17 mouse cellular contexts compared by ENCODE assay signal in the genomic region with DNA sequence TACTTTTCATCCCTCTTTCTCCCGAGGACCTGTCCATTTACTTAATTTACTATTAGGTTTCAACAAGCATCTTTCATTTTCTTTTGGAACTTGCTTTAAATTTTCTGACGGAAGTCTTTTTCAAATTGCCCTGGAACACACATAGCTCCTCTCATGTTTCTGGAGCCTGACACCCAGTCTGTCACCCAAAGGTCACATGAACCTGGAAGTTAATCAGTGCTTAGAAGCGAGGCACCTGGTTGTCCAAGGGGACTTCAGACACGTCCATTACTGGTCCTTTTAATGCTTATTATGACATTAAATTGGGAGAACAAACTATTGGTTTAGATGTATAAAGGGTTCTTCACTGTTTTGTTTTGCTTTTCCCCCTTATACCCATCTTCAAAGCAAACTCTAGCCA. TPM values are rescaled to one million over a fixed set of nuclear protein-coding genes. Genes with fewer than 3 reads are reported as not detected.
DNase-seq lines count a peak whose midpoint lies in the region; ATAC-seq and TF ChIP-seq lines count a peak whose summit lies in the region.
"Had no signal": no experiment of that assay in that cellular context is flagged by ENCODE, and none has a peak within 500 bp of the region (broad histone marks: within the 10 kb centered on the region; RNA-seq: fewer than 3 reads in every experiment).

No protein-coding gene starts in this region.

- DNase-seq in gastrocnemius, adult 2 months: no peak
- DNase-seq in gastrocnemius, postnatal 4 days (ENCODE audit: low spot score in 2 of 2): no peak
- no peak for DNase-seq in lung, embryonic 14.5 days
- no peak for DNase-seq in lung, postnatal 25 days (ENCODE audit: low spot score)
- no peak for DNase-seq in thymus, adult 2 months
- DNase-seq in thymus, postnatal 10 days (ENCODE audit: low spot score in 2 of 2): no peak
- DNase-seq: cerebellum, adult 9-10 months; left cerebral cortex, postnatal 4 days; lung, postnatal 10 days had no signal

- peaks cover 66% of the 10 kb centered on the region; the same call in 1 of the 2 replicates for H3K79me2 ChIP-seq in macrophage (ENCODE audit: inconsistent target)

- no peak for ATAC-seq in lung, embryonic 14.5 days (ENCODE audit: insufficient read depth)
- ATAC-seq in kidney, embryonic 15.5 days (replicated peaks; ENCODE audit: low FRiP score): no peak
- ATAC-seq: Patski had no signal

- intact Hi-C loops in gastrocnemius, adult 2 months (cut with DNase I): loop anchor here (10.0 kb wide), 1 partner anchor 59 kb away; no protein-coding TSS in a partner anchor

- H3K4me1 ChIP-seq in lung, embryonic 14.5 days (ENCODE audit: insufficient read depth): peaks cover 8% of the 10 kb centered on the region; the same call in 1 of the 2 replicates
- peaks cover 16% of the 10 kb centered on the region; the same call in 1 of the 2 replicates for H3K4me1 ChIP-seq in kidney, embryonic 15.5 days
- H3K4me1 ChIP-seq in thymus, adult 2 months (replicated peaks; ENCODE audit: control insufficient read depth, insufficient read depth, low read length): no peaks in the 10 kb centered on the region

- no peak overlapping the region for H3K27ac ChIP-seq in gastrocnemius, adult 2 months
- H3K27ac ChIP-seq in lung, embryonic 14.5 days (ENCODE audit: low read depth): no peak overlapping the region
- H3K27ac ChIP-seq in kidney, embryonic 15.5 days: no peak overlapping the region
- H3K27ac ChIP-seq in macrophage: peak overlapping the region; percentile 69; the same call in 1 of the 2 replicates
- no peak overlapping the region for H3K27ac ChIP-seq in thymus, adult 2 months (ENCODE audit: control insufficient read depth, insufficient read depth, low read length)
- H3K27ac ChIP-seq: hindbrain, embryonic 13.5 days; midbrain, embryonic 10.5 days had no signal

- H3K27me3 ChIP-seq in lung, embryonic 14.5 days (ENCODE audit: insufficient read depth, low read length): no peaks in the 10 kb centered on the region
- peaks cover 9% of the 10 kb centered on the region; the same call in 1 of the 2 replicates for H3K27me3 ChIP-seq in kidney, embryonic 15.5 days
- peaks cover 3% of the 10 kb centered on the region; the same call in 1 of the 2 replicates for H3K27me3 ChIP-seq in thymus, adult 2 months (ENCODE audit: control insufficient read depth, insufficient read depth, low read length)
- H3K27me3 ChIP-seq: Patski had no signal

- no peak for TF ChIP-seq POLR2A in thymus, adult 2 months (IDR thresholded peaks at IDR 0.05; ENCODE audit: control insufficient read depth, extremely low read depth, insufficient read depth, low read length, poor library complexity)

- 65% methylated on average over 4 of the region's 4 CpGs for WGBS in lung, embryonic 14.5 days
- WGBS in kidney, embryonic 15.5 days: 32% methylated on average over 4 of the region's 4 CpGs
- 89% methylated on average over 4 of the region's 4 CpGs for WGBS in macrophage (ENCODE audit: missing documents)
- 92% methylated on average over 4 of the region's 4 CpGs for WGBS in thymus, adult 2 months

- peak overlapping the region; percentile 11; the same call in 1 of the 2 replicates for H3K4me3 ChIP-seq in gastrocnemius, adult 2 months
- H3K4me3 ChIP-seq in lung, embryonic 14.5 days (ENCODE audit: low read depth, low read length): no peak overlapping the region
- H3K4me3 ChIP-seq in kidney, embryonic 15.5 days (replicated peaks): peak overlapping the region; percentile 70
- H3K4me3 ChIP-seq in macrophage (ENCODE audit: inconsistent target): peak overlapping the region; percentile 87
- H3K4me3 ChIP-seq in thymus, adult 2 months (ENCODE audit: control insufficient read depth, insufficient read depth, low read length): no peak overlapping the region
- H3K4me3 ChIP-seq: hindbrain, embryonic 13.5 days; midbrain, embryonic 10.5 days had no signal

- H3K4me2 ChIP-seq in lung, embryonic 14.5 days: peak overlapping the region; percentile 32
- H3K4me2 ChIP-seq in kidney, embryonic 15.5 days: peak overlapping the region; percentile 89
- H3K4me2 ChIP-seq: hindbrain, embryonic 13.5 days had no signal

- no peak for TF ChIP-seq CTCF in gastrocnemius, adult 2 months (IDR thresholded peaks at IDR 0.05)
- TF ChIP-seq CTCF in lung, embryonic 14.5 days (IDR thresholded peaks at IDR 0.05; ENCODE audit: low read depth): no peak
- no peak for TF ChIP-seq CTCF in thymus, adult 2 months (IDR thresholded peaks at IDR 0.05; ENCODE audit: borderline replicate concordance, control insufficient read depth, extremely low read depth, insufficient read depth, low read length, poor library complexity)

- no peak overlapping the region for H3K9ac ChIP-seq in lung, embryonic 14.5 days
- no peak overlapping the region for H3K9ac ChIP-seq in kidney, embryonic 15.5 days
- H3K9ac ChIP-seq: hindbrain, embryonic 13.5 days had no signal

- no peaks in the 10 kb centered on the region for H3K9me3 ChIP-seq in lung, embryonic 14.5 days (ENCODE audit: low read depth, low read length)
- no peaks in the 10 kb centered on the region for H3K9me3 ChIP-seq in kidney, embryonic 15.5 days (replicated peaks)
- H3K9me3 ChIP-seq: hindbrain, embryonic 13.5 days; midbrain, embryonic 10.5 days had no signal

- H3K36me3 ChIP-seq in lung, embryonic 14.5 days (ENCODE audit: insufficient read depth): peaks cover 9% of the 10 kb centered on the region; the same call in 1 of the 2 replicates
- peaks cover 11% of the 10 kb centered on the region for H3K36me3 ChIP-seq in kidney, embryonic 15.5 days
- peaks cover 28% of the 10 kb centered on the region for H3K36me3 ChIP-seq in macrophage (ENCODE audit: inconsistent target)
- no peaks in the 10 kb centered on the region for H3K36me3 ChIP-seq in thymus, adult 2 months (ENCODE audit: control insufficient read depth, insufficient read depth, low read length)
- H3K36me3 ChIP-seq: hindbrain, embryonic 13.5 days; midbrain, embryonic 10.5 days had no signal

RNA-seq across cellular contexts. Expression of a gene that starts 3.0 kb away (rescaled TPM):
- total RNA-seq in gastrocnemius, adult 2 months (2021): 10 to 100 TPM; 21.3 to 26.3 TPM
- 10 to 100 TPM; 24.9 to 27.4 TPM for total RNA-seq in gastrocnemius, postnatal 4 days (2021)
- polyA plus RNA-seq in lung, embryonic 14.5 days (2014; fragmentation: Nextera tagmentation; extraction: Ambion mirVana): 47.3 and 52.0 TPM in 2 replicates
- polyA plus RNA-seq in kidney, embryonic 15.5 days (2015; fragmentation: Nextera tagmentation; extraction: Ambion mirVana): 90.8 and 92.7 TPM in 2 replicates
- 1,000 to 10,000 TPM in 2 of 26 experiments, 100 to 1,000 TPM in 10, 10 to 100 TPM in 13, 1 to 10 TPM in 1; 8.8 to 1,147 (median 57.2) TPM for total RNA-seq in macrophage (2018; cell fraction: chromatin; rRNA removed)
- 100 to 1,000 TPM in 18 of 26 experiments, 10 to 100 TPM in 8; 58.2 to 1,000 (median 243) TPM for total RNA-seq in macrophage (2018; cell fraction: cytosol; rRNA removed)
- 1,000 to 10,000 TPM in 2 of 26 experiments, 100 to 1,000 TPM in 13, 10 to 100 TPM in 11; 23.5 to 1,357 (median 156) TPM for total RNA-seq in macrophage (2018; cell fraction: nucleus; rRNA removed)
- polyA plus RNA-seq in macrophage (2018): 393 to 687 TPM (median 472 TPM) in 3 replicates
- 14.2 and 15.3 TPM in 2 replicates for polyA plus RNA-seq in thymus, adult 2 months (2012; rRNA removed)

RNA-seq across cellular contexts. Expression of a gene that starts 33.2 kb away (rescaled TPM):
- not detected for total RNA-seq in gastrocnemius, adult 2 months (2021)
- total RNA-seq in gastrocnemius, postnatal 4 days (2021): not detected
- polyA plus RNA-seq in lung, embryonic 14.5 days (2014; fragmentation: Nextera tagmentation; extraction: Ambion mirVana): not detected in 2 replicates
- polyA plus RNA-seq in kidney, embryonic 15.5 days (2015; fragmentation: Nextera tagmentation; extraction: Ambion mirVana): not detected in 2 replicates
- total RNA-seq in macrophage (2018; cell fraction: chromatin; rRNA removed): 10 to 100 TPM in 5 of 26 experiments, 1 to 10 TPM in 8, not detected in 13; 1.0 to 96.9 (median 6.6) TPM
- total RNA-seq in macrophage (2018; cell fraction: cytosol; rRNA removed): under 1 TPM in 1 of 26 experiments, not detected in 25; 0.26 TPM
- 10 to 100 TPM in 2 of 26 experiments, 1 to 10 TPM in 9, not detected in 15; 1.3 to 14.4 (median 5.7) TPM for total RNA-seq in macrophage (2018; cell fraction: nucleus; rRNA removed)
- polyA plus RNA-seq in macrophage (2018): not detected in 3 replicates
- not detected in 2 replicates for polyA plus RNA-seq in thymus, adult 2 months (2012; rRNA removed)
- total RNA-seq: granulocyte monocyte progenitor cell, adult 5-6 weeks; layer of hippocampus, postnatal 14 days; left cerebral cortex, postnatal 4 days had no signal
- polyA plus RNA-seq: heart, embryonic 16.5 days; hindbrain, embryonic 13.5 days; midbrain, embryonic 10.5 days; Patski had no signal

Comparison
In these comparisons a context has a peak if more than half of its experiments do, and no peak if none do; other contexts are left out.
1. H3K4me3 ChIP-seq: peak in gastrocnemius, adult 2 months (single experiment), kidney, embryonic 15.5 days (single experiment) and macrophage (single experiment); none in lung, embryonic 14.5 days (single experiment) and thymus, adult 2 months (single experiment).